Mouse (Mus musculus): Measurements from ENCODE around the gene Sp9. TPM values are rescaled to one million over a fixed set of nuclear protein-coding genes. Genes with fewer than 3 reads are reported as not detected.

Sp9 gene
- total RNA-seq, 2 experiments from 2014 or later = not detected

GRCm38 (mm10) chr2:73273249-73274118 lies 1.8 kb downstream of the Sp9 start:
- ATAC-seq (replicated peaks; ENCODE audit: poor library complexity, severe bottlenecking) = peak; percentile 16; the same call in 1 of the 2 replicates

DNA sequence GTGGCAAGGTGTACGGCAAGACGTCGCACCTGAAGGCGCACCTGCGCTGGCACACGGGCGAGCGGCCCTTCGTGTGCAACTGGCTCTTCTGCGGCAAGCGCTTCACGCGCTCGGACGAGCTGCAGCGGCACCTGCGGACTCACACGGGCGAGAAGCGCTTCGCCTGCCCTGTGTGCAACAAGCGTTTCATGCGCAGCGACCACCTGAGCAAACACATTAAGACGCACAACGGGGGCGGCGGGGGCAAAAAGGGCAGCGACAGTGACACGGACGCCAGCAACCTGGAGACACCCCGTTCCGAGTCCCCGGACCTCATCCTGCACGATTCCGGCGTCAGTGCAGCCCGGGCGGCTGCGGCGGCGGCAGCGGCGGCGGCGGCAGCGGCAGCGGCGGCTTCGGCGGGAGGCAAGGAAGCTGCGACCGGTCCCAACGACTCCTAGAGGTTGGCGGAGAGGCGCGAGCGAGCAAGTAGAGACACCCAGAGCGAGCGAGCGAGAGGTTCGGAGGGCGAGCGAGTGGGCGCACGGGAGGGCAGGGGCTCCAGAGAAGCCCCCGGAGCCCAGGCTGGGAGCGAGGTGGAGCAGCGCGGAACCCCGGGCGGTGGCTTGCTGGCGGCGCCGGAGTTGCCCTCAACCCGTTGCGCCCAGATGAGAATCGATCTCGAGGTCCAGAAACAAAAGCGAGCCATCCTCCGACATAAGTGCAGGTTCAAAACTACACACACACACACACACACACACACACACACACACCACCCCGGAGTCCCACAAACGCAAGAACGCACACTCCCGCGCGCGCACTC lies 2.6 kb downstream of the Sp9 start:
- no peak for ATAC-seq (replicated peaks; ENCODE audit: poor library complexity, severe bottlenecking)

DNA sequence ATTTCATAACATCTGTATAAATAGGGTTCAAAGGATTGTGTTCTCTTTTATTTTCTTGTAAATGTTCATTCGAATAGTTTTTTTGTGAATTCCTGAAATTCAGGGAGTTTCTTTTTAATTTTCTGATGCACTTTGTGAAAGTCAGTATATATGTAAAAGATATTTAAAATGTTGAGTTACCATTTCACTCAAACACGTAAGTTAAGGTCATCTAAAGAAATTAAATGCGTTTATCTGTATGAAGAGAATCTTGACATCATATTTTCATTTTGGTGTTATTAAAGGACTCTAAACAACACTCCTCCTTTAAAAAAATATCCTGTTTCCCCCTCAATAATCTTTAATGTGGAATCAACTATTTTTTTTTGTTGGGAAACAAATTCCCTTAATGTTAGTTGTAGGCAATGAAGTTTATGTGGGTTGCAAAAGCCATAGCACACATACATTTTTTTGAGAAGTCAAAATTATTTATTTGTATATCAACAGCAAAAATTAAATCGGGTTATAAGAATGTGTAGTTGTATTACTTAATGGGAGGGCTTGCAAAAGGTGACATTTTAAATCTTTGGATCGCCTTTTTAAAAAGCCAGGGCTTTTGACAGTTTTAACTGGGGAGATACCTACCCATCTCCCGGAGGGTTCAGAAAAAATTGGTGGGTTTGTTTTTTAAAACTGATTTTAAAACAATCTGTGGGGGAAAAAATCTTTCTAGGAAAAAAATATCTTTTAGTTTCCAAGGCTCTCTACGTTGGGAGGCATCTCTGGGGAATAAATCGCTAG lies 3.7 kb downstream of the Sp9 start:
- ATAC-seq (replicated peaks; ENCODE audit: poor library complexity, severe bottlenecking) = no peak

DNA sequence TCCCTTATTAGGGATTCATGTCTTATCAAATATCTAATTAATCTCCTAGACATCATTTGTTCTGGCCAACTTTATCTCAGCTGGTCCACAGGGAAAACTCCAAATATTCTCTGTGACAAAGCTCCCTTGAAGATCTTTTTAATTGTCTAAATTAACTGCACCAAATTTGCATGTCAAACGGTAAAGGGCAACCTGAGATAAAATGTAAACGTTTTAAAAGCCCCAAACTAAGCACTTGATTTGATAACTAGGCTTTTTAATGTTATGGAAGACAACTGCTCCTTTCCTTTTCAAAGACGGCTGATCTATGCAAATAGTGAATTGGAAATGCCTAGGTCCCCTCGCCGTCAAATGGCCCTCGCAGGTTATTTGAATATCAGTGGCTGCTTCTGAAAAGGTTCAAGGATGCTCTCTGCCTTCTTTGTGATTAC lies 4.4 kb downstream of the Sp9 start:
- ATAC-seq (replicated peaks; ENCODE audit: poor library complexity, severe bottlenecking) = no peak

DNA sequence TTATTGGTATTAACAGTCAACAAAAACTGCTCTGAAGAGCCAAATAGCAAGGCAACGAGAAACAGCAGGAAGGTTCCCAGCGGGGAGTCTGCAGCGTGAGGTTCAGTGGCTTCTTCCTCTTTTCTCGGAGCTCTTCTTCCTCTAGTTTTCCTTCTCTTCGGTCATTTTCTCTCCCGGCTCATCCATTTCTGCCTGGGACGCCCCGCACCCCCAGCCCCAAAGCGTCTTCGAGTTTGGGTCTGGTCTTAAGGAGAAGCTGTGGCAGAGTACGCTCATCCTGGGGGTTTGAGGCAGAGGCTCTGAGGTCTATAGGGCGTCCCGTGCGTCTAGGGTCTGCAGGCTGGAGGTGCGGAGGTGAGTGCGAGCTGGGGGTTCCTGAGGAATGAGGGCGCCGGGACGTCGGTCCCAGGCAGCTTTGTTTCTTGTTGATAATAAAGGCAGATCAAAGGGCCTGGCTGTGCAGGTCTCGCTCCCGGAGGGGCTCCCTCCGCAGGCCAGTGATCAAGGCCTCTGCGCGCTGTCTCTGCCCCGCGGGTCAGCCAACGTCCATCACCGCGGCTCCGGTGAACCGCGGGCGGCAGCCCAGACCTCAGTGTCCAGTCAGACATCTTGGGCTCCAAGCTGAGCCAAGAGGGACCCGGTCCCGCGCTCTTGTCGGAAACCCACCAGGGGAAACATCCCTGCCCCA lies 5.4 kb downstream of the Sp9 start:
- ATAC-seq (replicated peaks; ENCODE audit: poor library complexity, severe bottlenecking) = no peak

- no peak for ATAC-seq (replicated peaks; ENCODE audit: poor library complexity, severe bottlenecking)
Observed at GRCm38 (mm10) chr2:73277709-73278075, 6.0 kb downstream of the Sp9 start.

DNA sequence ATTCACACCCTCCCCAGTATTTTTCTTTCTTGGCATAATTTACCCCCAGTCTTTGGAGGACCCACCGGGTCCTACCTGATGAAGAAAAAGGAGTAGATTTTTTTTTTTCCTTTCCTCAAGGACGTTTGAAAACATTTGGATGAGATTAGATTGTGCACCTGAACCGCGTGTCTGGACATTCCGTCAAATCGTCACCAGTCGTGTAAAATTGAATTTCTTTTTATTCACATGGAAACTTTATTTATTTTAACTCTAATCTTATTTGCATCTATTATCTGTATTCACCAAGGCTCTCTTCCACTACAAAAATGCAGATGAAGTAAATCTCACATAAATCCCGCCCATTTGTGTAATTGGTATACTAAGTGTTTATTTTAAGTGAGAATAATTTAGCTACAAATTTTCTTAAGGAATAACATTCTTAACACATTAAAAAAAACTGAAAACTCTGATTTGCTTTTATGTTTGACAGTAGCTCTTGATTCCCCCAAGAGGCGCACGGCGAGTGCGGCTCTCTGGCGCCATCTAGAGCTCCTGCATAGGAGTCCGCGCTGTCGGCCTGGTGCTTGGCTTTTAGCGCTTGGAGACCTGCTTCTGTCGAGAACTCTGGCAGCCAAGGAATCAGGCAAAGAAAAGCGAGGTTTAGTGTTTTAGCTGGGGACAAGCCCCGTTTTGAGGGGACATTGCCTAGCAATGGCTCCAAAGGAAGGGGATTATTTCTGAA lies 6.6 kb downstream of the Sp9 start:
- ATAC-seq (replicated peaks; ENCODE audit: poor library complexity, severe bottlenecking) = peak; percentile 77

GRCm38 (mm10) chr2:73278869-73279268 lies 7.1 kb downstream of the Sp9 start:
- peak; percentile 10; the same call in 1 of the 2 replicates for ATAC-seq (replicated peaks; ENCODE audit: poor library complexity, severe bottlenecking)

DNA sequence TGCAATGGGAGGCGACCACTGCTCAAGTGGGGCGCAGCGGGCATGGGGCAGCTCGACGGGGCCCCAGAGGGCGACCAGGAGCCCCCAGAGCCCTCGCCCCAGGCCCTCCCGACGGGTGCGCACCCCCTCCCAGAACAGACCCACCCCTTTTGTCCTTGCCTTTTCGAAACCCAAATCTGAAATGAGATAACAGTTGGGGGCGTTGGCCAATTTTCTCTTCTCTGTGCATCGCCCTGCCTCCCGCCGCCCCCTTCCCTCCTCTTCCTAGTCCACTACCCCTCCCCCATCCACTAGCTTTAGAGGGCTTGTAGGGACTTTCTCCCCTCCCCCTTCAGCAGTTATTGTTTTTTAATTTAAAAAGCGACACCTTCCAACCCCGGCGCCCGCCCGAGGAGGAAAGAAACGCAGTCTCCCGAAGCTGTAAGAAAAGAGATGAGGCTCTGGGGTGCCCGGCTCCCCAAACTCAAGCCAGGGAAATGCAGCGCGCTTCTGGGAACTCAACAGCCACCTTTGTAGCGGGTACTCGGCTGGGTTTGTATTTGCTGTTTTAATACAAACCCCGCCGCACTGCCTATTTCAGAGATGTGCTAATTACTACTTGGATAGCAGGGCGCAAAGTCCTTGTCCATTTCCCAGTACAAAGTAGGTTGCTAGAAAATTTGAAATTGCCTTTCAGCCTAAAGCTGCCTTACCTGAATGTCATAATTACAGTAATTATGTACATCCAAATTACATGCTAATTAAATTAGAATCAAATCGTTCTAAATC lies 7.7 kb downstream of the Sp9 start:
- no peak; the same call in 1 of the 2 replicates for ATAC-seq (replicated peaks; ENCODE audit: poor library complexity, severe bottlenecking)

- no peak for ATAC-seq (replicated peaks; ENCODE audit: poor library complexity, severe bottlenecking)
Observed at GRCm38 (mm10) chr2:73280356-73281047, 8.8 kb downstream of the Sp9 start.

GRCm38 (mm10) chr2:73281048-73281661 lies 9.4 kb downstream of the Sp9 start:
- ATAC-seq (replicated peaks; ENCODE audit: poor library complexity, severe bottlenecking) = 0 out of 2 replicates have a peak, but pooled peaks have one; percentile 8

- no peak for ATAC-seq (replicated peaks; ENCODE audit: poor library complexity, severe bottlenecking)
Observed at GRCm38 (mm10) chr2:73281707-73282106, 10.0 kb downstream of the Sp9 start.

GRCm38 (mm10) chr2:73285630-73286029 lies 13.9 kb downstream of the Sp9 start:
- ATAC-seq (replicated peaks; ENCODE audit: poor library complexity, severe bottlenecking) = 0 out of 2 replicates have a peak, but pooled peaks have one; percentile 33

- no peak for ATAC-seq (replicated peaks; ENCODE audit: poor library complexity, severe bottlenecking)
Observed at GRCm38 (mm10) chr2:73291130-73291529, 19.4 kb downstream of the Sp9 start.

- ATAC-seq (replicated peaks; ENCODE audit: poor library complexity, severe bottlenecking) = no peak
Observed at GRCm38 (mm10) chr2:73295023-73295422, 23.3 kb downstream of the Sp9 start.

GRCm38 (mm10) chr2:73298154-73298553 lies 26.4 kb downstream of the Sp9 start:
- no peak for ATAC-seq (replicated peaks; ENCODE audit: poor library complexity, severe bottlenecking)

DNA sequence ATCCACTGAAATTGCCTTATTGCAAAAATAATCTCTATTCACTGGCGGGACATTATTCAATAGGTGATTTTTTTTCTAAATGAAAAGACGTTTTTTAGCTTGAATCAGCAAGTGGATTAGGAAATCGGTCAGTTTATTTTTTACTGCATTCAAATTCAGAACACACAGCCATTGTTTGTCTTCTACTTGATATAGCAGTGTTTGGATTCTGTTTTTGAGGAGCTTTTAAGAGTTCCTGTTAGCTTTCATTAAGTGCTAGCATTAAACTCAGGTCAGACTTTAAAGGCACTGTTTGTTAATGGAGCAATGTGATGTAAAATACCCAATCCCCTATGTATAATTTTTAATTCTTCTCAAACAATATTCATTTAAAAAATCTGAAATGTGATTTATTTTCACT lies 27.1 kb downstream of the Sp9 start:
- ATAC-seq (replicated peaks; ENCODE audit: poor library complexity, severe bottlenecking) = no peak

Measured in granulocyte monocyte progenitor cell, adult 5-6 weeks (primary cell).